Mouse (Mus musculus) bone marrow, adult 2 months (tissue): ENCODE data around the gene Abcc5. TPM values are rescaled to one million over a fixed set of nuclear protein-coding genes. Genes with fewer than 3 reads are reported as not detected.
"Not testable (repeated sequence)": the region's sequence is repeated elsewhere in the genome, so short reads cannot be mapped to it uniquely, and the experiment has no call there.

Experiments used
- H3K27ac ChIP-seq: fragments of 200-500 bp; 2 replicates; pipeline ENCODE4 v1.5.1; 2012; ENCODE audit warnings: low read depth, mild to moderate bottlenecking, control low read depth, inconsistent platforms, low read length; ENCODE audit not compliant: control insufficient read depth, poor library complexity, insufficient read depth
- H3K4me1 ChIP-seq: fragments of 200-500 bp; 2 replicates; pipeline ENCODE4 v1.6.1; 2011; ENCODE audit warnings: low read length; ENCODE audit not compliant: control insufficient read depth, insufficient read depth
- H3K4me3 ChIP-seq: fragments of 200-500 bp; replicated peaks from 2 replicates; pipeline ENCODE3; 2011; ENCODE audit warnings: mild to moderate bottlenecking, low read depth, low read length, control low read depth; ENCODE audit not compliant: control insufficient read depth
- CTCF ChIP-seq: fragments of 200-500 bp; IDR thresholded peaks from 2 replicates; pipeline ENCODE4 v1.5.1; 2011; ENCODE audit warnings: low read length, control low read depth; ENCODE audit not compliant: control insufficient read depth, insufficient read depth
- POLR2A ChIP-seq: fragments of 200-500 bp; IDR thresholded peaks from 2 replicates; pipeline ENCODE4 v1.6.1; 2011; ENCODE audit warnings: low read depth, mild to moderate bottlenecking, control low read depth, low read length, borderline replicate concordance; ENCODE audit not compliant: control insufficient read depth
- WGBS: fragments of 180-500 bp; shearing (Covaris S2); methylation state at CpG from one replicate; pipeline ENCODE4 v1.1.7; 2018; 5-methylcytosine and 5-hydroxymethylcytosine counted together
- polyA plus RNA-seq: library from polyadenylated mRNA; stranded (reverse); fragments of >200 nt; gene quantifications from 2 replicates; pipeline ENCODE4 v1.2.4, GENCODE M21; 2011; ENCODE audit warnings: low replicate concordance; ENCODE audit not compliant: missing spikeins, insufficient read depth, insufficient read length

Gene Abcc5
- polyA plus RNA-seq, 1 experiment: 71.4 TPM

GRCm38 (mm10) chr16:20391753-20392152 lies 34.4 kb downstream of the Abcc5 start:
- Histone ChIP-seq H3K4me1 (no peaks in the 10 kb centered on the region), H3K27ac (no peak overlapping the region), H3K4me3 (no peak overlapping the region)
- 88% methylated on average over 3 of the region's 3 CpGs for WGBS
- TF ChIP-seq CTCF (no peak), POLR2A (no peak)

- Histone ChIP-seq H3K27ac (no peak overlapping the region), H3K4me1 (no peaks in the 10 kb centered on the region), H3K4me3 (no peak overlapping the region)
- WGBS: 87% methylated on average over 6 of the region's 6 CpGs
- TF ChIP-seq CTCF (no peak), POLR2A (no peak)
Observed at GRCm38 (mm10) chr16:20390233-20390632, 36.0 kb downstream of the Abcc5 start.

GRCm38 (mm10) chr16:20381031-20381430 lies 45.2 kb downstream of the Abcc5 start:
- Histone ChIP-seq H3K4me1 (no peaks in the 10 kb centered on the region), H3K4me3 (no peak overlapping the region), H3K27ac (no peak overlapping the region)
- 82% methylated on average over 5 of the region's 5 CpGs for WGBS
- TF ChIP-seq CTCF (no peak), POLR2A (no peak)

- TF ChIP-seq POLR2A (no peak), CTCF (no peak)
- H3K4me1 ChIP-seq: peaks cover 2% of the 10 kb centered on the region
- WGBS: 88% methylated on average over 5 of the region's 5 CpGs
- no peak overlapping the region for H3K27ac ChIP-seq
- no peak overlapping the region for H3K4me3 ChIP-seq
Observed at GRCm38 (mm10) chr16:20375341-20375740, 50.9 kb downstream of the Abcc5 start.

GRCm38 (mm10) chr16:20371731-20372130 lies 54.5 kb downstream of the Abcc5 start:
- H3K4me3 ChIP-seq: no peak overlapping the region
- no peak overlapping the region for H3K27ac ChIP-seq
- TF ChIP-seq POLR2A: no peak
- no peak for TF ChIP-seq CTCF
- peaks cover 2% of the 10 kb centered on the region for H3K4me1 ChIP-seq
- 63% methylated on average over 4 of the region's 4 CpGs for WGBS

GRCm38 (mm10) chr16:20368221-20368620 lies 58.0 kb downstream of the Abcc5 start:
- TF ChIP-seq POLR2A (no peak), CTCF (no peak)
- Histone ChIP-seq H3K4me1 (peaks cover 2% of the 10 kb centered on the region), H3K4me3 (no peak overlapping the region), H3K27ac (no peak overlapping the region)
- 88% methylated on average over 9 of the region's 9 CpGs for WGBS

- TF ChIP-seq POLR2A (no peak), CTCF (no peak)
- H3K4me3 ChIP-seq: no peak overlapping the region
- WGBS: 91% methylated on average over 11 of the region's 11 CpGs
- peaks cover 7% of the 10 kb centered on the region; the same call in 1 of the 2 replicates for H3K4me1 ChIP-seq
- H3K27ac ChIP-seq: no peak overlapping the region
Observed at GRCm38 (mm10) chr16:20362121-20362520, 64.1 kb downstream of the Abcc5 start.

- not testable (repeated sequence) for H3K27ac ChIP-seq, H3K4me1 ChIP-seq, H3K4me3 ChIP-seq
- 88% methylated on average over 3 of the region's 3 CpGs for WGBS
Observed at GRCm38 (mm10) chr16:20361496-20361895, 64.7 kb downstream of the Abcc5 start.

GRCm38 (mm10) chr16:20359643-20360295 lies 66.4 kb downstream of the Abcc5 start:
- H3K27ac ChIP-seq: peak overlapping the region; percentile 71; the same call in 1 of the 2 replicates
- TF ChIP-seq CTCF (no peak), POLR2A (no peak)
- H3K4me1 ChIP-seq: peaks cover 7% of the 10 kb centered on the region; the same call in 1 of the 2 replicates
- 54% methylated on average over 9 of the region's 9 CpGs for WGBS
- H3K4me3 ChIP-seq: no peak overlapping the region
